In the genomic region with DNA sequence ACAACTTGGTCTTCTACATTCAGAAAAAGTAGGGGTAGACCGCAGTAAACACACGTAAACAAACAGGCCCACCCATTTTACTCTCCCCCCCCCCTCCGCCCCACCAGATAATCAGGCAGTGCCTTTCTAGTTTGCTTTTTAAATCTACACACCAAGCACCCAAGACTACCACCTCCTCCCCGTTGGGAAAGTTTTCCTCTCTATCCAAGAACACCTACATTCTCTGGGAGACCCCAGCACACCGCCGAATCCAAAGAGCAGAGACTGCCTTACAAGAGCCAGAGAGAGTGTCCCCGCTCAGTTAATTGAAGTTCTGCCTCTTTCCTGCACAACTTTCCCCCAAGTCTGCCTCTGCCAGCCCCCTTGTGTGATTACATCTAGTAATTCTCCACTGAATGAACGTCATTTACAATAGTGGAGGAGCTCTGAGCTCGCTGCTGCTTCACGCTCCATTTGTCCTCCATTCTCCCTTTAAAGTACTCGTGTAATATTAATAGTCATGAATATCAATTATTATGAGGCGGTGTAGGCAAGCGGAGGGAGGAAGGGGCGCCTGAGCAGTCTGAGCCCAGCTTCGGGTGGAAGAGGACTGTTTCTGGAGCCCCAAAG, we compare ENCODE assay signal across 11 mouse cellular contexts. TPM values are rescaled to one million over a fixed set of nuclear protein-coding genes. Genes with fewer than 3 reads are reported as not detected.
DNase-seq lines count a peak whose midpoint lies in the region; ATAC-seq lines count a peak whose summit lies in the region.
"Had no signal": no experiment of that assay in that cellular context is flagged by ENCODE, and none has a peak within 500 bp of the region (broad histone marks: within the 10 kb centered on the region; RNA-seq: fewer than 3 reads in every experiment).

No protein-coding gene starts in this region.

- H3K4me3 ChIP-seq in embryonic facial prominence, embryonic 10.5 days: peak overlapping the region; percentile 59
- peak overlapping the region; percentile 46 for H3K4me3 ChIP-seq in hindbrain, embryonic 10.5 days
- peak overlapping the region; percentile 45 for H3K4me3 ChIP-seq in limb, embryonic 12.5 days (replicated peaks)
- peak overlapping the region; percentile 50 for H3K4me3 ChIP-seq in neural tube, embryonic 12.5 days

- H3K4me1 ChIP-seq in embryonic facial prominence, embryonic 10.5 days: peaks cover 9% of the 10 kb centered on the region
- peaks cover 14% of the 10 kb centered on the region; the same call in 1 of the 2 replicates for H3K4me1 ChIP-seq in hindbrain, embryonic 10.5 days (replicated peaks)
- peaks cover 4% of the 10 kb centered on the region; the same call in 1 of the 2 replicates for H3K4me1 ChIP-seq in limb, embryonic 12.5 days (replicated peaks)
- no peaks in the 10 kb centered on the region for H3K4me1 ChIP-seq in neural tube, embryonic 12.5 days

- H3K9ac ChIP-seq in limb, embryonic 12.5 days (replicated peaks): peak overlapping the region; percentile 65
- peak overlapping the region; percentile 0; the same call in 1 of the 2 replicates for H3K9ac ChIP-seq in neural tube, embryonic 12.5 days

- DNase-seq in embryonic facial prominence, embryonic 10.5 days (ENCODE audit: low spot score): peak; percentile 57
- peak; percentile 45 for DNase-seq in hindbrain, embryonic 10.5 days (ENCODE audit: low spot score)
- DNase-seq in spleen, adult 18-20 months: no peak
- no peak for DNase-seq in ovary, postnatal 10 days (ENCODE audit: low spot score)
- DNase-seq in cerebellum, postnatal 25 days: no peak
- DNase-seq: left cerebral cortex, postnatal 4 days; lung, postnatal 36 days; thymus, adult 18-20 months had no signal

- no peaks in the 10 kb centered on the region for H3K36me3 ChIP-seq in embryonic facial prominence, embryonic 10.5 days (replicated peaks)
- H3K36me3 ChIP-seq in hindbrain, embryonic 10.5 days: no peaks in the 10 kb centered on the region
- H3K36me3 ChIP-seq in limb, embryonic 12.5 days: no peaks in the 10 kb centered on the region
- no peaks in the 10 kb centered on the region for H3K36me3 ChIP-seq in neural tube, embryonic 12.5 days

- peaks cover 100% of the 10 kb centered on the region for H3K27me3 ChIP-seq in embryonic facial prominence, embryonic 10.5 days (replicated peaks; ENCODE audit: low read depth, poor library complexity, severe bottlenecking)
- peaks cover 100% of the 10 kb centered on the region for H3K27me3 ChIP-seq in hindbrain, embryonic 10.5 days (ENCODE audit: insufficient read depth, poor library complexity, severe bottlenecking)
- H3K27me3 ChIP-seq in limb, embryonic 12.5 days: peaks cover 79% of the 10 kb centered on the region
- peaks cover 68% of the 10 kb centered on the region for H3K27me3 ChIP-seq in neural tube, embryonic 12.5 days (replicated peaks)

- ATAC-seq in limb, embryonic 12.5 days (ENCODE audit: insufficient number of reproducible peaks, insufficient read depth, low FRiP score, low TSS enrichment, low read depth): no peak
- peak; percentile 41 for ATAC-seq in neural tube, embryonic 12.5 days (ENCODE audit: low FRiP score, low read depth)

- peak overlapping the region; percentile 87 for H3K27ac ChIP-seq in embryonic facial prominence, embryonic 10.5 days (replicated peaks)
- peak overlapping the region; percentile 45 for H3K27ac ChIP-seq in hindbrain, embryonic 10.5 days
- peak overlapping the region; percentile 73 for H3K27ac ChIP-seq in limb, embryonic 12.5 days
- no peak overlapping the region for H3K27ac ChIP-seq in neural tube, embryonic 12.5 days

- peak overlapping the region; percentile 57 for H3K4me2 ChIP-seq in limb, embryonic 12.5 days
- peak overlapping the region; percentile 61 for H3K4me2 ChIP-seq in neural tube, embryonic 12.5 days (replicated peaks)

- H3K9me3 ChIP-seq in embryonic facial prominence, embryonic 10.5 days: no peaks in the 10 kb centered on the region
- H3K9me3 ChIP-seq in hindbrain, embryonic 10.5 days: no peaks in the 10 kb centered on the region
- no peaks in the 10 kb centered on the region for H3K9me3 ChIP-seq in limb, embryonic 12.5 days
- no peaks in the 10 kb centered on the region for H3K9me3 ChIP-seq in neural tube, embryonic 12.5 days

- 1% methylated on average over 15 of the region's 15 CpGs for WGBS in embryonic facial prominence, embryonic 10.5 days
- WGBS in hindbrain, embryonic 10.5 days: under 1% methylated on average over 15 of the region's 15 CpGs
- WGBS in limb, embryonic 12.5 days: under 1% methylated on average over 15 of the region's 15 CpGs
- WGBS in neural tube, embryonic 12.5 days: 2% methylated on average over 15 of the region's 15 CpGs

RNA-seq across cellular contexts. Expression of a gene that starts 2.9 kb away (rescaled TPM):
- 31.5 and 38.3 TPM in 2 replicates for polyA plus RNA-seq in embryonic facial prominence, embryonic 10.5 days (2016; fragmentation: Nextera tagmentation; extraction: Ambion mirVana)
- polyA plus RNA-seq in hindbrain, embryonic 10.5 days (2016; fragmentation: Nextera tagmentation; extraction: Ambion mirVana): 38.6 and 81.5 TPM in 2 replicates
- polyA plus RNA-seq in limb, embryonic 12.5 days (2016; fragmentation: Nextera tagmentation; extraction: Ambion mirVana): 49.9 and 52.6 TPM in 2 replicates
- polyA plus RNA-seq in neural tube, embryonic 12.5 days (2016; fragmentation: Nextera tagmentation; extraction: Ambion mirVana): 78.6 and 88.6 TPM in 2 replicates
- polyA plus RNA-seq: heart, postnatal 0 days had no signal

Comparison
In these comparisons a context has a peak if more than half of its experiments do, and no peak if none do; other contexts are left out.
1. DNase-seq: peak in embryonic facial prominence, embryonic 10.5 days (single experiment) and hindbrain, embryonic 10.5 days (single experiment); none in spleen, adult 18-20 months (0 of 2), ovary, postnatal 10 days (single experiment) and cerebellum, postnatal 25 days (0 of 2).
2. Peak in every context shown above with its lines, with median percentiles within 50 percentile points of each other: H3K4me3 ChIP-seq.